Mouse (Mus musculus): ENCODE measurements at regions not wholly inside any gene's neighbourhood (a gene's known extent, or its start where the extent isn't known, plus 50 kb on each side); places are given as distances from the start of the nearest gene placed in this dataset.

GRCm38 (mm10) chr10:29921658-29922057 is 278.7 kb downstream of the Cenpw start:
- H3K4me1 ChIP-seq (ENCODE audit: insufficient read depth), result no peaks in the 10 kb centered on the region
- no peaks in the 10 kb centered on the region for H3K27me3 ChIP-seq (ENCODE audit: insufficient read depth, low read length)
- no peak overlapping the region for H3K9ac ChIP-seq
- H3K36me3 ChIP-seq (ENCODE audit: insufficient read depth), result no peaks in the 10 kb centered on the region
- no peak overlapping the region for H3K4me2 ChIP-seq (ENCODE audit: low read depth)
- ATAC-seq (peak; percentile 45; the same call in 1 of the 2 replicates), DNase-seq (peak; percentile 11)
- TF ChIP-seq CTCF (IDR thresholded peaks at IDR 0.05; ENCODE audit: low read depth), result no peak
- 39% methylated on average over 4 of the region's 4 CpGs for WGBS
- H3K9me3 ChIP-seq (ENCODE audit: low read length), result no peaks in the 10 kb centered on the region
- H3K27ac ChIP-seq (ENCODE audit: low read depth, low read length), result no peak overlapping the region
- H3K4me3 ChIP-seq (ENCODE audit: low read depth, low read length), result no peak overlapping the region

- Histone ChIP-seq H3K27ac (ENCODE audit: low read depth, low read length) (no peak overlapping the region), H3K4me1 (ENCODE audit: insufficient read depth) (no peaks in the 10 kb centered on the region), H3K9me3 (ENCODE audit: low read length) (no peaks in the 10 kb centered on the region), H3K36me3 (ENCODE audit: insufficient read depth) (no peaks in the 10 kb centered on the region), H3K4me2 (ENCODE audit: low read depth) (no peak overlapping the region), H3K27me3 (ENCODE audit: insufficient read depth, low read length) (no peaks in the 10 kb centered on the region), H3K4me3 (ENCODE audit: low read depth, low read length) (no peak overlapping the region), H3K9ac (no peak overlapping the region)
- WGBS, result 25% methylated on average over 1 of the region's 1 CpGs
- no peak for TF ChIP-seq CTCF (IDR thresholded peaks at IDR 0.05; ENCODE audit: low read depth)
- peak; percentile 83 for ATAC-seq
- DNase-seq, result peak; percentile 20
Observed at GRCm38 (mm10) chr10:29897780-29898363, 302.5 kb downstream of the Cenpw start.

- no peak overlapping the region for H3K4me3 ChIP-seq (ENCODE audit: low read depth, low read length)
- DNase-seq (no peak), ATAC-seq (no peak)
- no peaks in the 10 kb centered on the region for H3K9me3 ChIP-seq (ENCODE audit: low read length)
- H3K4me2 ChIP-seq (ENCODE audit: low read depth), result no peak overlapping the region
- H3K27me3 ChIP-seq (ENCODE audit: insufficient read depth, low read length), result no peaks in the 10 kb centered on the region
- H3K27ac ChIP-seq (ENCODE audit: low read depth, low read length), result no peak overlapping the region
- H3K36me3 ChIP-seq (ENCODE audit: insufficient read depth), result no peaks in the 10 kb centered on the region
- TF ChIP-seq CTCF (IDR thresholded peaks at IDR 0.05; ENCODE audit: low read depth), result no peak
- H3K9ac ChIP-seq, result no peak overlapping the region
- H3K4me1 ChIP-seq (ENCODE audit: insufficient read depth), result no peaks in the 10 kb centered on the region
Observed at GRCm38 (mm10) chr10:29864566-29864965, 328.9 kb upstream of the Rspo3 start.

- no peaks in the 10 kb centered on the region for H3K27me3 ChIP-seq (ENCODE audit: insufficient read depth, low read length)
- H3K4me1 ChIP-seq (ENCODE audit: insufficient read depth), result no peaks in the 10 kb centered on the region
- H3K36me3 ChIP-seq (ENCODE audit: insufficient read depth), result no peaks in the 10 kb centered on the region
- H3K4me2 ChIP-seq (ENCODE audit: low read depth), result no peak overlapping the region
- no peaks in the 10 kb centered on the region for H3K9me3 ChIP-seq (ENCODE audit: low read length)
- peak; percentile 18; the same call in 1 of the 2 replicates for ATAC-seq
- H3K27ac ChIP-seq (ENCODE audit: low read depth, low read length), result no peak overlapping the region
- TF ChIP-seq CTCF (IDR thresholded peaks at IDR 0.05; ENCODE audit: low read depth), result no peak
- H3K4me3 ChIP-seq (ENCODE audit: low read depth, low read length), result no peak overlapping the region
- 3% methylated on average over 2 of the region's 2 CpGs for WGBS
- no peak overlapping the region for H3K9ac ChIP-seq
- no peak for DNase-seq
Observed at GRCm38 (mm10) chr10:29855749-29856313, 320.2 kb upstream of the Rspo3 start.

- no peak overlapping the region for H3K4me3 ChIP-seq (ENCODE audit: low read depth, low read length)
- H3K36me3 ChIP-seq (ENCODE audit: insufficient read depth), result no peaks in the 10 kb centered on the region
- H3K4me2 ChIP-seq (ENCODE audit: low read depth), result no peak overlapping the region
- TF ChIP-seq CTCF (IDR thresholded peaks at IDR 0.05; ENCODE audit: low read depth), result no peak
- no peaks in the 10 kb centered on the region for H3K27me3 ChIP-seq (ENCODE audit: insufficient read depth, low read length)
- H3K9me3 ChIP-seq (ENCODE audit: low read length), result no peaks in the 10 kb centered on the region
- H3K9ac ChIP-seq, result no peak overlapping the region
- H3K27ac ChIP-seq (ENCODE audit: low read depth, low read length), result no peak overlapping the region
- DNase-seq (no peak), ATAC-seq (no peak)
- no peaks in the 10 kb centered on the region for H3K4me1 ChIP-seq (ENCODE audit: insufficient read depth)
- WGBS, result 49% methylated on average over 2 of the region's 2 CpGs
Observed at GRCm38 (mm10) chr10:29852516-29852915, 316.8 kb upstream of the Rspo3 start.

- H3K4me3 ChIP-seq (ENCODE audit: low read depth, low read length), result no peak overlapping the region
- 51% methylated on average over 5 of the region's 5 CpGs for WGBS
- H3K27ac ChIP-seq (ENCODE audit: low read depth, low read length), result 0 out of 2 replicates have a peak overlapping the region, but pooled peaks have one; percentile 22
- TF ChIP-seq CTCF (IDR thresholded peaks at IDR 0.05; ENCODE audit: low read depth), result no peak
- H3K4me2 ChIP-seq (ENCODE audit: low read depth), result no peak overlapping the region
- H3K4me1 ChIP-seq (ENCODE audit: insufficient read depth), result 0 out of 2 replicates have a peak, but pooled peaks cover 4% of the 10 kb centered on the region
- peak; percentile 39; the same call in 1 of the 2 replicates for ATAC-seq
- no peak overlapping the region for H3K9ac ChIP-seq
- H3K27me3 ChIP-seq (ENCODE audit: insufficient read depth, low read length), result no peaks in the 10 kb centered on the region
- peak; percentile 63 for DNase-seq
- no peaks in the 10 kb centered on the region for H3K36me3 ChIP-seq (ENCODE audit: insufficient read depth)
- H3K9me3 ChIP-seq (ENCODE audit: low read length), result no peaks in the 10 kb centered on the region
Observed at GRCm38 (mm10) chr10:29824939-29825658, 289.4 kb upstream of the Rspo3 start.

GRCm38 (mm10) chr10:29824413-29824812 is 288.7 kb upstream of the Rspo3 start:
- Histone ChIP-seq H3K4me1 (ENCODE audit: insufficient read depth) (0 out of 2 replicates have a peak, but pooled peaks cover 4% of the 10 kb centered on the region), H3K9ac (no peak overlapping the region), H3K36me3 (ENCODE audit: insufficient read depth) (no peaks in the 10 kb centered on the region), H3K4me3 (ENCODE audit: low read depth, low read length) (no peak overlapping the region), H3K4me2 (ENCODE audit: low read depth) (no peak overlapping the region), H3K27me3 (ENCODE audit: insufficient read depth, low read length) (no peaks in the 10 kb centered on the region), H3K9me3 (ENCODE audit: low read length) (no peaks in the 10 kb centered on the region), H3K27ac (ENCODE audit: low read depth, low read length) (0 out of 2 replicates have a peak overlapping the region, but pooled peaks have one; percentile 22)
- ATAC-seq (no peak), DNase-seq (peak; percentile 32)
- no peak for TF ChIP-seq CTCF (IDR thresholded peaks at IDR 0.05; ENCODE audit: low read depth)
